Mouse (Mus musculus): ENCODE results near the gene Kcnj11. TPM values are rescaled to one million over a fixed set of nuclear protein-coding genes. Genes with fewer than 3 reads are reported as not detected.

The Kcnj11 gene
- total RNA-seq, 1 experiment from 2014 or later, result 1.4 TPM

GRCm38 (mm10) chr7:46104256-46104915 is 3.8 kb upstream of the Kcnj11 start:
- no peak for DNase-seq

GRCm38 (mm10) chr7:46103771-46104170 is 3.2 kb upstream of the Kcnj11 start:
- no peak for DNase-seq

- no peak for DNase-seq
These were observed 2.6 kb upstream of the Kcnj11 start for GRCm38 (mm10) chr7:46103075-46103591.

- no peak for DNase-seq
These were observed 882 bp downstream of the Kcnj11 start for GRCm38 (mm10) chr7:46099682-46100081.

- DNase-seq, result no peak
These were observed 1.7 kb downstream of the Kcnj11 start for GRCm38 (mm10) chr7:46098919-46099286.

GRCm38 (mm10) chr7:46098221-46098918 is 2.2 kb downstream of the Kcnj11 start:
- no peak for DNase-seq

GRCm38 (mm10) chr7:46097319-46097783 is 3.2 kb downstream of the Kcnj11 start:
- no peak for DNase-seq

- DNase-seq, result peak; percentile 76
These were observed 4.4 kb downstream of the Kcnj11 start for GRCm38 (mm10) chr7:46096136-46096535.

GRCm38 (mm10) chr7:46092803-46093202 is 7.8 kb downstream of the Kcnj11 start:
- no peak for DNase-seq

- DNase-seq, result no peak
These were observed 12.3 kb downstream of the Kcnj11 start for GRCm38 (mm10) chr7:46088241-46088640.

GRCm38 (mm10) chr7:46086378-46086777 is 14.2 kb downstream of the Kcnj11 start:
- no peak for DNase-seq

- DNase-seq, result no peak
These were observed 15.6 kb downstream of the Kcnj11 start for GRCm38 (mm10) chr7:46084839-46085513.

GRCm38 (mm10) chr7:46084024-46084423 is 16.5 kb downstream of the Kcnj11 start:
- DNase-seq, result no peak

- DNase-seq, result no peak
These were observed 22.9 kb downstream of the Kcnj11 start for GRCm38 (mm10) chr7:46077675-46078074.

- no peak for DNase-seq
These were observed 23.7 kb downstream of the Kcnj11 start for GRCm38 (mm10) chr7:46076844-46077243.

GRCm38 (mm10) chr7:46068831-46069230 is 31.7 kb downstream of the Kcnj11 start:
- DNase-seq, result no peak

GRCm38 (mm10) chr7:46063296-46063695 is 37.3 kb downstream of the Kcnj11 start:
- no peak for DNase-seq

GRCm38 (mm10) chr7:46061614-46062013 is 39.0 kb downstream of the Kcnj11 start:
- DNase-seq, result no peak

GRCm38 (mm10) chr7:46060688-46061087 is 39.9 kb downstream of the Kcnj11 start:
- no peak for DNase-seq

GRCm38 (mm10) chr7:46058882-46059281 is 41.7 kb downstream of the Kcnj11 start:
- no peak for DNase-seq

- DNase-seq, result no peak
These were observed 47.0 kb downstream of the Kcnj11 start for GRCm38 (mm10) chr7:46053566-46053965.

GRCm38 (mm10) chr7:46052161-46052821 is 48.3 kb downstream of the Kcnj11 start:
- DNase-seq, result no peak

- no peak for DNase-seq
These were observed 50.6 kb downstream of the Kcnj11 start for GRCm38 (mm10) chr7:46049981-46050380.

All from adrenal gland, postnatal 25 days (tissue).